Mouse (Mus musculus) cerebellum, postnatal 4 days (tissue): ENCODE data around the gene Stx16.

Source experiments
- DNase-seq, 2 experiments: peaks; one replicate each; pipeline ENCODE4 v3.0.0; 2022; ENCODE audit warnings: low spot score in 2 of 2, mixed read lengths in 1 of 2

Stx16 gene

DNA sequence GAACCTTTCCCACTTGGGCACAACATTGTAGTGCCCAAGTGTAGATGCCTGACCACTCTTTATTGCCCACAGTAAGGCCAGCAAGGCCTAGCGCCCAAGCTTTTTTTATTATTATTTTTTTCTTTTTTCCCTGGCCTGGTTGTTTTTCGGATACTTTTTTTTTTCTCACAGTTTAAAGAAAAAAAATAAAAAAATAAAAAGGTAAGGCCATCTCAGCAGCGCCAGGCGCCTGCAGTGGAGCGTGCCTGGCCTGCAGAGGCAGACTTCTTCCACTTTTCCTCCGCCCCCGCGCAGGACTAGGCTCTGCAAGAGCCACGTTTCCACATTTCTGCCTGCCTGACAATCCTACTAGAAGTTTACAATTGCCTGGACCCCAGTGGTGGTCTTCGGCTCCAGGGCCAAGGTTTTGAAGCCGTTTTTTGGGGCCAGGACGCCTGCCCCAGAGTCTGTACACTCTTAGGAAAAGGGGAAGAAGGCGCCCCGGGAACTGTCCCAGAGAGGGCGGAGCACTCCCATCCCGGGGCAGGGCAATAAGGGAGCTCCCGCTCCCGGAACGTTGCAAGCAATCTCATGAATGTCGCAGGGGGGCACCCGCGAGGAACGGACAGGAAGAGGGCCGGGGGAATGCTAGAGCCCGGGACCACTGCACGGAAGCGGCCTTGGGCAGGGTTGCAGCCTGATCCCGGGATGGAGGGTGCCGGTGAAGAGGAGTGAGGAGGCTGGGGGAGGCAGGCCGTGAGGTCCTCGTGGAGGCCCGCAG, at the start of gene Stx16:
Gene Stx16 (plus strand): TSS at position 636 of the 760 bp plus-strand sequence.
- peak; percentile 92 to 96 for DNase-seq

- DNase-seq: no peak
Measured at GRCm38 (mm10) chr2:174026406-174026805, 49.7 kb upstream of the Stx16 start.

GRCm38 (mm10) chr2:174033257-174033800, 42.8 kb upstream of the Stx16 start:
- no peak for DNase-seq

GRCm38 (mm10) chr2:174047656-174048055, 28.5 kb upstream of the Stx16 start:
- DNase-seq: no peak

DNA sequence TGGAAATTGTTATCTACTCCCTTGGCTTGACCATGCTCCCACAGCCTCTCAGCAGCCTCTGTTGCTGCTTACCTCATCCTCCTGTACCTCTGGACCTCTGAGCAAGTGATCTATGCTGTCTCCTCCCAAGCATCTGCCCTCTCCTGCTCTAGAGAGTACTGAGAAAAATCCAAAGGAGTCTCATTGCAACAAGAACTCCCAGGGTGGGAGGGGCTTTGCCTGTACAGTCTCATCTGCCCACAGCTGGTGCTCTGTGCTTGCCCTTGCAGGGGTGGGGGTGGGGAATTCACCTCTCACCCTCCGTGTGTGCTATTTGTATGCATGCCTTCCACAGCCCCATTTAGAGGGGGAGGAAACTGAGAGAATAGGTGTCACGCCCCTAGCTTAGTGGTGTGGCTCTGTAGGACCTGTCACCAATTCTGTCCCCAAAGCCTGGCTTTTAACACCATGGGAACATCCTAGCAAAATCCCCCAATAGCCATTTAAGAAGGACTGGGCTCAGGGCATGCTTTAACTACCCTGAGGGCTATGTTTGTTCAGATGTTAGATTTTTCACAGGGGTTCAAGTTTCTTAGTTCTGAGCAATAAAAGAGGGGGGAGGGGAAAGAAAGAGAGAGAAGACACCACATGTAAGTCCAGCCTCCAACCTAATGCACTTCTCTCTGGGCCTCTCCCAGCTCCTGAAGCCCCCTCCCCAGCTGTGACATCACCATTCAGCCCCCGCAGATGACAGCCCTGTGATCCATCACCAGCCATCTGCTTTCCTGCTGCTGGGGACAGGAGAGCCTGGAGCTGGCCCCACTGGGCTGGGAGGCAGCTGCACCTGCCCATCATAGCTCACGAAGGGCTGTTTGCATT, 26.4 kb upstream of the Stx16 start:
- peak in 1 of 2 experiments; percentile 19 for DNase-seq

DNA sequence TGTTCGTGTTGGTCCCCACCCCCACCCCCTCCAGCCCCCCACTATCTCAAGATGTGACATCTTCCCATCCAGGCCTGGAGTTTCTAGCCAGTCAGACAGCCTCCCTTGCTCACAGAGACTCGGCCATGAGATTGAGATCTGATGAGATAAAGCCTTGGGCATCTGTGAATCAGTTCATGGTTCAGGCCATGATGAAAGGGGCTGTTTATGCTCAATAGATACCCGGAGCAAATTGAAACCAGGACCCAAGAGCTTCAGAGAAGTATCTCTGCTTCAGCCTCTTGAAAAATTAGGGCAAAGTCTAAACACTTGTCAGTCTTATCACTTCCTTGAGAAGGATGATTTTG, 25.8 kb upstream of the Stx16 start:
- no peak for DNase-seq

- no peak for DNase-seq
Measured at GRCm38 (mm10) chr2:174051081-174051481, 25.0 kb upstream of the Stx16 start.

- DNase-seq: no peak
Measured at GRCm38 (mm10) chr2:174054496-174054895, 21.6 kb upstream of the Stx16 start.

DNA sequence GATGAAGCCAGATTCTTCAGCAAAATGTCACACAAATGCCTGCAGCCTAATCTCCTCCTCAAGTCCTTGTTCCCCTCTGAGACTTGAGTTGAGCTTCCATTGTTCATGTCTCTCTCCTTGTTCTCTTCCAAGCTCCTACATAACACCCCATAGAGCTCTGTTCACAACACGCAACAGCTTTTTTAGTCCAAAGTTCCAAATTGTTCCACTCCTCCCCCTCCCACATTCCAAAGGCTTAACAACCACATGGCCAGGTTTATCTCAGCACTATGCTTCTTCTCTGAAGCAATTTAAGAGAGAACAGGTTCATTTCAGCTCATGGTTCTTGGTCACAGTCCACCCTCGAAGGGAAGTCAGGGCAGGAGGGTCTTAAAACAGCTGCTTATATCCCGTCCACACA, 18.4 kb upstream of the Stx16 start:
- DNase-seq: no peak

- no peak for DNase-seq
Measured at GRCm38 (mm10) chr2:174058316-174058939, 17.7 kb upstream of the Stx16 start.

GRCm38 (mm10) chr2:174059591-174060385, 16.3 kb upstream of the Stx16 start:
- no peak for DNase-seq

- no peak for DNase-seq
Measured at GRCm38 (mm10) chr2:174061219-174061618, 14.9 kb upstream of the Stx16 start.

- no peak for DNase-seq
Measured at GRCm38 (mm10) chr2:174063074-174063473, 13.0 kb upstream of the Stx16 start.

DNA sequence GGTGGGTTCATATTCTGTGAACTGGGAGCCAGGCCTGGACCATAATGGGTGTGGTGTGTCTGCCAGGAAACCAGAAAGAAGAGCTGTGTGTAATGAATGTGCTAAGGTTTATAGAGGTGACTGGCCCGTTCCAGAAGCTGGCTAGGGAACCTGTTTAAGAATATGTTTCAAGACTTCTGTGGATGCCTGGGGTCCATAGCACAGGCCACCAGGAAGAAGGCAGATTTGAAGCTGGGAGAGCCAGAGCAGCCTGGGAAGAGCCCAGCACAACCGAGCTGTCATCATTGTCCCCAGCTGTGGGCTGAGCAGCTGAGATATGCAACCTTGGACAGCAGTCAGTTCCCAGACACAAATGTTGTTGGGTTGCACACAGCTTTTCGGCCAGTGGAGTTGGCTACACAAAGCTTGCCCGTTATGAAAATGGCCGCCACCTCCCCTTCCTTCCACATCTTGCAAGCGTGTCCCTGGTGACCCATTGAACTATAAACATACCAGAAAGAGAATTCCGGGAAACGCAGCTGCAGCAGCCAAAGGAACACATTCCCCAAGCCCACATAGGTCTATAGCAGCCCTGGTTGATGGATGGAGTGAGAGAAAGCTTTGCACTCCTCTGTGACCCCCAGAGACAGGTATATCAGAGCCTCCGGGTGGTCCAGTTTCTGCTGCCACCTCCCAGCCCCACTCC, 12.4 kb upstream of the Stx16 start:
- DNase-seq: no peak

GRCm38 (mm10) chr2:174067793-174068419, 8.2 kb upstream of the Stx16 start:
- DNase-seq: no peak

DNA sequence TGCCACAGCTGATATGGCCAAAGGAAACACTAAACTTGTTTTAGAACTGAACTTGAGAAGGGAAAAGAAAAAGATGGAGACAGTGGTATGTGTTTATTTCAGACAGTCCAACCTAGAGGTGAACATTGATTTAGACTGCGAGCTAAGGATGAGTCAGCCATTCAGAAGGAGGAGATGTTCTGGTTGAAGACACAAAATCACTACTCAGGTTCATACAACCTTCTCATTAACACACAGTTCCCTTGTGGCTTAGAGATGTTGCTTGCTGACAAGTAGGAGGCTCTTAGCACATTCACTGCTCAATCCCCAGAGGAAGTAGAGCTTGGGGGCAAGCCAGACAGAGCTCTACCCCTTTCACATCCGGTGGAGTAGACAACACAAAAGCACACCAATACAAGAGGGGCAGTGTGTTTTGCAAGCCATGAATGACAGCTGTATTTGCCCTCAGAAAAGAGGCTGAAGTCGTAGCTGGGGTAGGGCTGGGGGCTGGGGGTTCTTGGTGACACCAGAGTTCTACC, 6.5 kb upstream of the Stx16 start:
- no peak for DNase-seq

DNA sequence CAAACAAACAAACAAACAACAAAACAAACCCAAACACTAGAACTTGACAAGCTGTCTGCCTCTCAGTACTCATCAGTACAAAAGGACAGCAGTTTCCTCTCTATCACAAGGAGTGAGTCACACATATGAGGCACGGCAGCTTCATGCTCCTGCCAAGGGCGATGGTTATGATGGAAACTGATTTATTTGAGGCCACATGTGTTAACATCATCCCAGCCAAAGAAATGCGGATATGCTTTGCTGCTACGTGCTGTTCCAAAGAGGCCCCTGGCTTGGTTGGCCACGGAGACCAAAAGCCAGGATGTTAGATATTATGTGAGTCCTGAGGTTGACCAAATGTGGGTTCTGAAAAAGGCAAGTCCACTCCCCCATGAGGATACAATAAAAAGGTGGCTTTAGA, 4.7 kb upstream of the Stx16 start:
- DNase-seq: no peak

DNA sequence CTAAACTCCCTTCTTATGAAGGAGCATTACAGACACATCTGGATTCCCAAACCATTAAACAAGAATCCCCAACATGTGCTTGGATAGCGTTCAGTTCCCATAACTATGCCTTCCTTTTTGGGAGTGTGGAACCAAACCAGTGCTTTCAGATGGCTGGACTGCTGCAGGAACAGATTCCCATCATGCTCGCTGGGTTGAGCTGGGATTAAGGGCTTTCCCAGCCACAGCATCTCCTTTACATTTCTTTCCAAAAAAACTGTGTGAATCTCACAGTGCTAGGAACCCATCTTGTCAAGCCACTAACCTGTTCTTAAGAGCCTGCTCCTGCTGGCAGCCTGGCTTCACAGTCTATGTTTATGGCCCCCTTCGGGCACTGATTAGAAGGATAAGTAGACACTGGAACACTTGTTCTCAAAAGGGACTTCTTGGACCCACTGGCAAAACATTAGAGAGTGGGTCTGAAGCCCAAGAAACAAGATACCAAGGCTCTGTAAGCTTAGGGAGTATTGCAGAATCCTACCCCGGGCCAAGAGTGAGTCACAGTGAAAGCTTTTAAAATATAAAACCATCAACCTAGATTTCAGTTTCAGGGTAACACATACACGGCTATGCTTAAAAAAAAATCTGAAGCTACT, 2.8 kb upstream of the Stx16 start:
- no peak for DNase-seq

GRCm38 (mm10) chr2:174074621-174075020, 1.5 kb upstream of the Stx16 start:
- DNase-seq: no peak
